Mouse (Mus musculus): ENCODE measurements around the gene Uggt2.
"Not testable (repeated sequence)": the region's sequence is repeated elsewhere in the genome, so short reads cannot be mapped to it uniquely, and the experiment has no call there.

The Uggt2 gene

DNA sequence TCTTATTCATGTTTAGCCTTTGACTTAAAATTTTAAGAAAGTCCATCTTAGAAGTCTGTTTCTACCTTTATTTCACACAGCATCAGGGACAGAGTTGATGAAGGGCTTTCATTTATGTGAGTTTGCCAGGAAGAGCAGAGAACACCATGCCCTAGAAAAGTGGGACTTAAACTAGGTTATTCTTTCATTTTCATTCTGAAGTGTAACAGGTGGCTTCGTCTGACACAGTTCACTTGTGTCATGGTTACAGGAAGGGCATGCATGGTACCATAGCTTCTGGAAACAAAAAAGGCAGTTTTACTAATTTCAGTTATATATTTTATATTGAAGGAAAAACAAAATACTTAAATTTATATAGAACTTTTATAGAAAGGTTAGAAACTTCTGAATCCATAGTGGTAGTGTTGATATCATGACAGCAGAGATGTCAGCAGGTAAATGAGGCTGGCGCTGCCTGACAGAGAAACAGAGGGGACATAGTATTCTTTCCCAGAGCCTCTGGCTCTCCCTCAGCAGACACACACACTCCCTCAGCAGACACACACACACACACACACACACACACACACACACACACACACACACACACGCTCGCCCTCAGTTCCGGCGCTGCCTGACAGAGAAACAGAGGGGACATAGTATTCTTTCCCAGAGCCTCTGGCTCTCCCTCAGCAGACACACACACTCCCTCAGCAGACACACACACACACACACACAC is 117.4 kb downstream of the Uggt2 start:
- CTCF ChIA-PET: not testable (repeated sequence)

GRCm38 (mm10) chr14:118980890-118981289 is 118.3 kb downstream of the Uggt2 start:
- CTCF ChIA-PET: no interaction called here

GRCm38 (mm10) chr14:118980358-118980757 is 118.9 kb downstream of the Uggt2 start:
- CTCF ChIA-PET: no interaction called here

- CTCF ChIA-PET: no interaction called here
Measured at GRCm38 (mm10) chr14:118979571-118980325, 119.5 kb downstream of the Uggt2 start.

DNA sequence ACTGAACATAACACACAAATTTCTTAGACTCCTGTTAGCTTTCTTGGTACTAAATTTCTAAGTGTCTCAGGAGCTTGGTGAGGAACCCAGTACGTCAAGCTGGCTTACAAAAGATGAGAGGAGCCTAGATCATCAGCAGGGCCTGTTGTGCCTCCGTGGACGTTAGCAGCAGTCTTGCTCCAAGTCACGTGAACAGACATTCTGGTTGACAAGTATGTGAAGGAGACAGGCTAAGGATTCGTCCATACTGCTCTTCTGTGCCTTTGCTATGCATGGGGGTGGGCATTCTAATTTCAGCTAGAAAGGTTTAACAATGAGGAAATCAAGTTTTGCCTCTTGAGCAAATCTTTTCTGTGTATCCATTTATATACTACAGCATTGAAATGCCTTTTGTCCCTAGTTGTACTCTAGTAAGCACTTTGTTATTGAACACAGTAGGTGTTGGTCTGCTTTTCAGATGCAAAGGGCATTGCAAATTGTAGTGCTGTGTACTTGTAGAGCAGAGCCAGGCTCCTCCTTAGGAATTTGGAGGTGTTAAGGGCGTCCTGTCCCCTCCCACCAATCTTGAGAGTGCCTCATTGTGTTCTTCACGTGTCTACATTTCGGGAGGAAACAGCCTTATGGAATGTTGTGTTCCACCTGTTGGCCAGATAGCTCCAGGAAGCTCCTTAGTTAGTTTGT is 122.0 kb downstream of the Uggt2 start:
- CTCF ChIA-PET: interaction anchor here (0.7 kb wide), 1 partner anchor 9 kb away, joined by 3 read pairs; no protein-coding TSS in a partner anchor

DNA sequence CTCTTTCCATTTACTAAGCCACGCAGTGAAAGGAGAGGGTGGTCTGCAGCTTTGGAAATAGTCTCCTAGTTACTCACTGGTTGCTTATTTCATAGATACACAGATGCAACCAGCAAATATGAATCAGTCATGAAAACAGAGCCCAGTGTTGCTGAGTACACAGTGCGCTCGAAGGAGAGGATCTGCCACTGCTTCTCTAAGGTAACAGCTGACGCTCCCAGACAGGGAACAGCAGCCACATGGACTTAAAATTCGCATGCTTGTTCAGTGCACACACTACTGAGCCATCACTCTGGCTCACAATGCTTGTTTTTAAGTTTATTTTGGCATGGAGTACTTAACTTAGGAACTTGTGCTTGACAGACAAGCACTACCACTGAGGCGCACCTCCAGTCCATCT is 127.0 kb downstream of the Uggt2 start:
- CTCF ChIA-PET: no interaction called here

GRCm38 (mm10) chr14:118967646-118968045 is 131.6 kb downstream of the Uggt2 start:
- CTCF ChIA-PET: no interaction called here

GRCm38 (mm10) chr14:118965356-118966000 is 133.8 kb downstream of the Uggt2 start:
- CTCF ChIA-PET: interaction anchor here (0.6 kb wide), 2 partner anchors 42 to 236 kb away, joined by 3 read pairs; no protein-coding TSS in a partner anchor

- CTCF ChIA-PET: no interaction called here
Measured at GRCm38 (mm10) chr14:118958010-118958409, 141.2 kb downstream of the Uggt2 start.

DNA sequence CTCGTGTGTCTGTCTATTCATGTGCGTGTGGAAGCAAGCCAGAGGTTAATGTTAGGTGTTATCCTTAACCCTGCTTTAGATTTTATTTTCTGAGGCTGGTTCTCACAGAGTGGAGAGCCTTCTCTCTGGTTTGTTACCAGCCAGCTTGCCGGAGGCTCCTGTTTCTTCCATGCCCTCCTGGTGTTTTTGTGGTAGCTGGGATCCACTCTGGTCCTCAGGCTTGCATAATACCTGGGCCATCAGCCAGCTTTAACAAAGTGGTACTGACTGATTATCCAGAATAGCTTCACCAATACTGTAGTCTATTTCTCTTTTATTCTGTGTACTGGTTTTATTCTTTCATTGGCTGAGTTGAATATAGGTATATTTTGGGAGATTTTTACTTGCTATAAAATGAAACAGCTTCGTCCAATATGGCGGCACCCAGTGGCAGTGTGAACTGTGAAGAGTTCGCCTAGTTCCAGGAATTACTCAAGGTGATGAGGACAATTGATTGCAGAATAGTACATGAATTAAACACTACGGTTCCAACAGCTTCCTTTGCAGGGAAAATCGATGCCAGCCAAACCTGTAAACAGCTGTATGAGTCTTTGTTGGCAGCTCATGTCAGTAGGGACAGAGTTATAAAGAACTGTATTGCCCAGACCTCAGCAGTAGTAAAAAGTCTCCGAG is 147.2 kb downstream of the Uggt2 start:
- CTCF ChIA-PET: no interaction called here

- CTCF ChIA-PET: no interaction called here
Measured at GRCm38 (mm10) chr14:118948841-118949240, 150.4 kb downstream of the Uggt2 start.

GRCm38 (mm10) chr14:118944702-118945101 is 154.5 kb downstream of the Uggt2 start:
- CTCF ChIA-PET: interaction anchor here (0.6 to 0.7 kb wide), 2 partner anchors 58 to 92 kb away, joined by 3 to 5 read pairs; no protein-coding TSS in a partner anchor

DNA sequence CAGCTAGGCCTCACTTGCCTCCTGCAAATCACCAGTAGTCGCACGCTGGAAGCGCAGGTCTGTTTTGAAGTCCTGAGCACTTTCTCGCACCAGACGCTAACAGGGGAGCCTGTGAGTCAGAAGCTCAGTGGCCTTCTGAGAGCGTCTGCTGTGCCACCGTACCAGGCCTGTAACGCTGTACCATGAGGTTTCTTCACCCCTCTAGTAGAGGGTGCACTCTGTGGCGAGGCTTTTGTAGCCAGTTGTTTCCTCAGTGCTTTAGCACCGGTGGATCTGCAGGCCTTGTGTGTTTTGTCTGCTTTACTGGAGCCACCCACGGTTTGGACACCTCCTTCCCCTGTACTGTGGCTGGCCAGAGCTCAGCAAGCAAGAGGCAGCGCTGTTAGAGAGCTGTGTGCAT is 157.2 kb downstream of the Uggt2 start:
- CTCF ChIA-PET: no interaction called here

GRCm38 (mm10) chr14:118940796-118941495 is 158.3 kb downstream of the Uggt2 start:
- CTCF ChIA-PET: no interaction called here

DNA sequence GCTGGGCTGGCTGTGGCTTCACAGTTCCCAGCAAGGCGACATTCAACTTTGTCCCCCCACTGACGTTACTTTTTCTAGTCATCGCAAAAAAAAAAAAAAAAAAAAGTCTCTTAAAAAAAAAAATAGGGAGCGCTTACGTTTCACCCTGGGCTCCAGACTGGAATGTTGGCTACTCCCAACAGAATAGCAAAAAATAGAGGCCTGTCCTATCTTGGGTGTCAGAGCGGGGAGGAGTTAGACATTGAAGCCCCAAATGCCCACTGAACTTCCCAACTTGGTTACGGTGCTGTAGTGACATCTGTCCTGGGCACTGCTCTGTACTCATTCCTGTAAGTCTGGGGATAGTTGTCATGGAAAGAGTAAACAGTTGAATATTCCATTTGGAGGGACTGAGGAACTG is 160.7 kb downstream of the Uggt2 start:
- CTCF ChIA-PET: interaction anchor here (0.7 kb wide), 1 partner anchor 69 kb away, joined by 3 read pairs; no protein-coding TSS in a partner anchor

- CTCF ChIA-PET: interaction anchor here (0.7 kb wide), 1 partner anchor 70 kb away, joined by 3 read pairs; no protein-coding TSS in a partner anchor
Measured at GRCm38 (mm10) chr14:118937533-118938492, 161.4 kb downstream of the Uggt2 start, which contains the start of gene Dnajc3. Gene Dnajc3 (plus strand): TSS chr14:118937976.

DNA sequence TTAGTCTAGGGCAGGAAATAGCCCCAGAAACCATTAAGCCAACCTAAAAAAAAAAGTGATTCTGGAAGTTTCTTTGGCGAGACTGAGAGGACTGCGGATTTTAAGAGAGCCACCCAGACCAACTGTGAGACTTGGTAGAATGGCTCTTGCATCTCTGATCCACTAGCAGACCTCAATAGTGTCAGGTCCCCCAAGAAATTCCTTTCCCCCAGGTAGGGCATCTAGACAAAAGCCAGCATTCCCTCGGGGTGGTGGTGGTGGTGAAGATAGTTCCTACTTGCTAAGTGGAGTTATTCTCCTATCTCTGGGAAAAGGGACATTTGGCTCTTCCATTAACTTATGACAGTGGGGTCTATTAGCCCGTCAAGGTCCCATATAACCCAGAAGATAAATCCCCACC is 162.3 kb downstream of the Uggt2 start:
- CTCF ChIA-PET: no interaction called here

GRCm38 (mm10) chr14:118936236-118936635 is 163.0 kb downstream of the Uggt2 start:
- CTCF ChIA-PET: no interaction called here

All from spleen, embryonic (tissue).